Mouse (Mus musculus): Measurements from ENCODE around the gene Reg1. TPM values are rescaled to one million over a fixed set of nuclear protein-coding genes. Genes with fewer than 3 reads are reported as not detected.
"Not testable (repeated sequence)": the region's sequence is repeated elsewhere in the genome, so short reads cannot be mapped to it uniquely, and the experiment has no call there.

Reg1 gene
- total RNA-seq (2014; fragmentation: Nextera tagmentation) (not detected in 2 replicates), total RNA-seq (2017) (not detected in 2 replicates), polyA plus RNA-seq (2012) (not detected in 2 replicates)

- ATAC-seq (ENCODE audit: extremely low read depth, insufficient number of reproducible peaks, low FRiP score, poor library complexity, severe bottlenecking); H3K4me3 ChIP-seq (ENCODE audit: low read depth, low read length); H3K4me1 ChIP-seq (ENCODE audit: insufficient read depth, low read depth, low read length); H3K9me3 ChIP-seq (replicated peaks); H3K36me3 ChIP-seq (replicated peaks); DNase-seq (ENCODE audit: low spot score); H3K27me3 ChIP-seq (ENCODE audit: insufficient read depth, low read length): not testable (repeated sequence)
Observed at GRCm38 (mm10) chr6:78422411-78422810, at the start of gene Reg1. Reg1 (plus strand) TSS chr6:78422711.

GRCm38 (mm10) chr6:78378765-78379164 lies 43.7 kb upstream of the Reg1 start, which contains the start of gene Reg3d:
Reg3d (minus strand) TSS chr6:78378865.
- TF ChIP-seq GATA2 (IDR thresholded peaks at IDR 0.05; ENCODE audit: borderline replicate concordance, low read depth, low read length) = no peak
- TF ChIP-seq TAL1 (conservative IDR thresholded peaks at IDR 0.05; ENCODE audit: low read depth, low read length) = no peak
- TF ChIP-seq POLR2AphosphoS5 (IDR thresholded peaks at IDR 0.05; ENCODE audit: insufficient replicate concordance, low read depth, low read length) = no peak
- no peak for TF ChIP-seq CTCF (IDR thresholded peaks at IDR 0.05; ENCODE audit: low read depth, low read length)
- no peak for TF ChIP-seq GATA1 (IDR thresholded peaks at IDR 0.05; ENCODE audit: borderline replicate concordance, low read length)
- Histone ChIP-seq H3K4me3 (ENCODE audit: low read depth, low read length) (no peak within 1 kb of the TSS), H3K27me3 (ENCODE audit: insufficient read depth, low read length) (no peaks in the 10 kb centered on the region), H3K4me1 (ENCODE audit: insufficient read depth, low read depth, low read length) (no peaks in the 10 kb centered on the region), H3K9me3 (replicated peaks) (peaks cover 2% of the 10 kb centered on the region), H3K36me3 (replicated peaks) (no peaks in the 10 kb centered on the region)
- DNase-seq (ENCODE audit: low spot score) (no peak), ATAC-seq (ENCODE audit: extremely low read depth, insufficient number of reproducible peaks, low FRiP score, poor library complexity, severe bottlenecking) (no peak)

GRCm38 (mm10) chr6:78380409-78380808 lies 42.1 kb upstream of the Reg1 start, which contains the start of gene Reg3a:
Reg3a (plus strand) TSS chr6:78380709.
- Histone ChIP-seq H3K9me3 (replicated peaks) (peaks cover 2% of the 10 kb centered on the region), H3K36me3 (replicated peaks) (no peaks in the 10 kb centered on the region), H3K27me3 (ENCODE audit: insufficient read depth, low read length) (no peaks in the 10 kb centered on the region), H3K4me3 (ENCODE audit: low read depth, low read length) (no peak within 1 kb of the TSS), H3K4me1 (ENCODE audit: insufficient read depth, low read depth, low read length) (no peaks in the 10 kb centered on the region)
- ATAC-seq (ENCODE audit: extremely low read depth, insufficient number of reproducible peaks, low FRiP score, poor library complexity, severe bottlenecking) (no peak), DNase-seq (ENCODE audit: low spot score) (no peak)
- TF ChIP-seq POLR2AphosphoS5 (IDR thresholded peaks at IDR 0.05; ENCODE audit: insufficient replicate concordance, low read depth, low read length) (no peak), GATA1 (IDR thresholded peaks at IDR 0.05; ENCODE audit: borderline replicate concordance, low read length) (no peak), CTCF (IDR thresholded peaks at IDR 0.05; ENCODE audit: low read depth, low read length) (no peak), GATA2 (IDR thresholded peaks at IDR 0.05; ENCODE audit: borderline replicate concordance, low read depth, low read length) (no peak), TAL1 (conservative IDR thresholded peaks at IDR 0.05; ENCODE audit: low read depth, low read length) (no peak)

GRCm38 (mm10) chr6:78385609-78386008 lies 36.9 kb upstream of the Reg1 start:
- H3K36me3 ChIP-seq (replicated peaks) = no peaks in the 10 kb centered on the region
- H3K4me1 ChIP-seq (ENCODE audit: insufficient read depth, low read depth, low read length) = no peaks in the 10 kb centered on the region
- no peak for ATAC-seq (ENCODE audit: extremely low read depth, insufficient number of reproducible peaks, low FRiP score, poor library complexity, severe bottlenecking)
- H3K9me3 ChIP-seq (replicated peaks) = peaks cover 2% of the 10 kb centered on the region
- TF ChIP-seq GATA1 (IDR thresholded peaks at IDR 0.05; ENCODE audit: borderline replicate concordance, low read length) (no peak), POLR2AphosphoS5 (IDR thresholded peaks at IDR 0.05; ENCODE audit: insufficient replicate concordance, low read depth, low read length) (no peak), TAL1 (conservative IDR thresholded peaks at IDR 0.05; ENCODE audit: low read depth, low read length) (no peak), CTCF (IDR thresholded peaks at IDR 0.05; ENCODE audit: low read depth, low read length) (no peak), GATA2 (IDR thresholded peaks at IDR 0.05; ENCODE audit: borderline replicate concordance, low read depth, low read length) (no peak)
- DNase-seq (ENCODE audit: low spot score) = no peak
- no peak overlapping the region for H3K4me3 ChIP-seq (ENCODE audit: low read depth, low read length)
- no peaks in the 10 kb centered on the region for H3K27me3 ChIP-seq (ENCODE audit: insufficient read depth, low read length)

- ATAC-seq (ENCODE audit: extremely low read depth, insufficient number of reproducible peaks, low FRiP score, poor library complexity, severe bottlenecking); H3K4me3 ChIP-seq (ENCODE audit: low read depth, low read length); H3K36me3 ChIP-seq (replicated peaks); DNase-seq (ENCODE audit: low spot score); H3K4me1 ChIP-seq (ENCODE audit: insufficient read depth, low read depth, low read length); H3K27me3 ChIP-seq (ENCODE audit: insufficient read depth, low read length); H3K9me3 ChIP-seq (replicated peaks): not testable (repeated sequence)
Observed at GRCm38 (mm10) chr6:78395323-78395722, 27.2 kb upstream of the Reg1 start, which contains the start of gene Reg2. Reg2 (plus strand) TSS chr6:78395623.

- Histone ChIP-seq H3K4me1 (ENCODE audit: insufficient read depth, low read depth, low read length) (no peaks in the 10 kb centered on the region), H3K27me3 (ENCODE audit: insufficient read depth, low read length) (no peaks in the 10 kb centered on the region), H3K36me3 (replicated peaks) (no peaks in the 10 kb centered on the region), H3K9me3 (replicated peaks) (no peaks in the 10 kb centered on the region), H3K4me3 (ENCODE audit: low read depth, low read length) (no peak overlapping the region)
- TF ChIP-seq GATA2 (IDR thresholded peaks at IDR 0.05; ENCODE audit: borderline replicate concordance, low read depth, low read length) (no peak), CTCF (IDR thresholded peaks at IDR 0.05; ENCODE audit: low read depth, low read length) (no peak), GATA1 (IDR thresholded peaks at IDR 0.05; ENCODE audit: borderline replicate concordance, low read length) (no peak), POLR2AphosphoS5 (IDR thresholded peaks at IDR 0.05; ENCODE audit: insufficient replicate concordance, low read depth, low read length) (no peak), TAL1 (conservative IDR thresholded peaks at IDR 0.05; ENCODE audit: low read depth, low read length) (no peak)
- ATAC-seq (ENCODE audit: extremely low read depth, insufficient number of reproducible peaks, low FRiP score, poor library complexity, severe bottlenecking) = no peak
- no peak for DNase-seq (ENCODE audit: low spot score)
Observed at GRCm38 (mm10) chr6:78425497-78425896, 3.0 kb downstream of the Reg1 start.

DNA sequence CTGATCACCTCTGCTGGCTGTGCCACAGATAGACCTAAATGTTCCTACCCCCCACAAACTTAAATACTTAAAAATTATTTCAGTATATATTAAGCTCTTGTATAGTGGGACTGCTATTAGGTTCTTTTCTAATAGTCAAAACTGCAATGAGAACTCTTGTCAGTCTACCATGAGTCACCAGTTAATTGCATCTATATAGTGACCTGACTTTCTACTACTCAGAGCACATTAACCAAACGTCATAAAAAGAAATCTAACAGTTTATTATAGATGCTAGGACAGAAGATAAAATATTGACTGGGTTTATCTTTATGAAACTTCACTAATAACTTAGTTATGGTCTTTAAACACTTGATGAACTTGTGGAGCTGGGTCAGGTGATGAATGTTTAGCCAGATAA lies 24.7 kb downstream of the Reg1 start:
- H3K36me3 ChIP-seq (replicated peaks) = no peaks in the 10 kb centered on the region
- H3K4me1 ChIP-seq (ENCODE audit: insufficient read depth, low read depth, low read length) = no peaks in the 10 kb centered on the region
- TF ChIP-seq CTCF (IDR thresholded peaks at IDR 0.05; ENCODE audit: low read depth, low read length) (no peak), GATA2 (IDR thresholded peaks at IDR 0.05; ENCODE audit: borderline replicate concordance, low read depth, low read length) (no peak), TAL1 (conservative IDR thresholded peaks at IDR 0.05; ENCODE audit: low read depth, low read length) (no peak), GATA1 (IDR thresholded peaks at IDR 0.05; ENCODE audit: borderline replicate concordance, low read length) (no peak), POLR2AphosphoS5 (IDR thresholded peaks at IDR 0.05; ENCODE audit: insufficient replicate concordance, low read depth, low read length) (no peak)
- no peak overlapping the region for H3K4me3 ChIP-seq (ENCODE audit: low read depth, low read length)
- DNase-seq (ENCODE audit: low spot score) (no peak), ATAC-seq (ENCODE audit: extremely low read depth, insufficient number of reproducible peaks, low FRiP score, poor library complexity, severe bottlenecking) (no peak)
- H3K9me3 ChIP-seq (replicated peaks) = peaks cover 9% of the 10 kb centered on the region
- H3K27me3 ChIP-seq (ENCODE audit: insufficient read depth, low read length) = no peaks in the 10 kb centered on the region

Measured in G1E (cell line).